Mouse (Mus musculus): ENCODE data around the gene Gm49661.

Gm49661 gene

GRCm38 (mm10) chr8:84984294-84985048 lies 15.2 kb upstream of the Gm49661 start:
- in situ Hi-C loops (cut with MseI, MboI) = no loop called here

GRCm38 (mm10) chr8:84982499-84983011 lies 13.3 kb upstream of the Gm49661 start:
- in situ Hi-C loops (cut with MseI, MboI) = no loop called here

DNA sequence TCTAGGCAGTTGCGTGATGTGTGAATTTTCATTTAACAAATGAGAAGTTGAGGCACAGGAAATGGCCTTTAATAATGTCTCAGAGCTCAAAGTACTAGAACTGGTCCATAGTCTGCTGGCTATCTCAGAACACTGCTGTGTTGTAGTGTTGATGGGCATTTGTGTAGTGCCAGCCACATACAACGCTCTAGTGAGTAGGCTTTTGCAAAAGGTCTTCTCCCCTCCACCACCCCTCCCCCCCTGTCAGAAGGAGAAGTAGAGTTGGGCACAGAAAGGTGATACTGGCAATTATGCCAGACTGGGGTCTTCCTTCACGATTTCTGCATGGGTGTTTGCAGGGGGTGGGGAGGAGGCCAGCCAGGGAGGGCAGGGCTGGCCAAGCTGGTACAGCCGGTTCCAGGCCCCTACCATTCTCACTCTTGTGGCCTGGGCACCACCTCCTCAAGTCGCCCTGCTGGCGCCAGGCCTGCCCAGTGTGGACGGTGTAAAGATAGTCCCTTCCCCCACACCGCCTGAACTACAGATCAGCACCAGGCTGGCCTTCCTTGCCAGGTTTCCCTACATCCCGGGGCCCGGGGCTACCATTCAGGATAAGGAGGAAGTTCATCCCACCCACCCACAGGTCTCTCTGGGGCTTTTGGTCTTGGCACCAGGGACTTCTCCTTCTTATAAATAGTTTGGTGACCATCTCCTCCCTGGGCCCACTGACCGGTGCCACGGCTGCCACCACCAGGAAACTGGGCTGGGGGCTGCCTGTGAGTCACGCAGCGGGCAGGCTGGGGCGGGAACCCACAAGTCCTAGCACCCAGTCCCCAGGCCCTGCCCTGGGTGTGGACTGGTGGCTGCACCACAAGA lies 12.6 kb upstream of the Gm49661 start:
- in situ Hi-C loops (cut with MseI, MboI) = no loop called here

- in situ Hi-C loops (cut with MseI, MboI) = no loop called here
Observed at GRCm38 (mm10) chr8:84980622-84981358, 11.6 kb upstream of the Gm49661 start.

DNA sequence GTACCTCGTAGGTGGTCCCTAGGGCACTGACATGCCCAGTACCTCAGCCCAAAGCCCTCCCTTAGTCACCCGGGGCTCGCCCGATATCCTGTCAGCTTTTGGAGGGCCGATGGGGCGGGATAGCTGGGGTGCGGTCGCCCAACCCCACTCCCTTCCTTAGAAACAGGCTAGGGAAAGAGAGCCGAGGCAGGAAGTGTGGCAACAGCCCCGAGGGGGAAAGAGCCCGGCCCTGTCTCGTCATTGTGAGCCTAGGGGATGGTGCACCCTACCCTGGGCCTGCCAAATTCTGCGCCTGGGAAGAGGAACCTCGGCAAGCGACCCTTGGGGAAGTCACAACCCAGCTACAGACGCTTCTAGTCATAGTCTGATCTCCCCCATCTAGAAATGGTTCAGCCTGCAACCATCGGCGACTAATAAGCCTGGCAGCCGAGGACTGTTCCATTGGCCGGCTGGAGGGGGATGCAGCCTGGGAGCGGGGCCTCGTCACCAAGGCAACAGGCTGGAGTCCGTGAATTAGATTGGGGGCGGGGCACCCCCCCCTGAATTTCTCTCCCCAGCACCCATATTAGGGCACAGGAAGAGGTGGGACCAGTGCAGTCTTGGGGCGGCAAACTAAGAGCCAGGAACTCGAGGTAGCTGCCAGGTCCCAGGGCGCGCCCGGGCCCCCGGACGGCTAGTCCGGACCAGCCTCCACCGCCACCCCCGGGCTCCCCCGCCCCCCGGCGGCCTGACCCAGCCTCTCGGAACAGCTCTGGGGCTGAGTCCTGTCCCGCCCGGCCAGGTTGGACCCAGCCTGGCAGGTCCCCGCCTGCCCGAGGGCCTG lies 10.6 kb upstream of the Gm49661 start:
- in situ Hi-C loops (cut with MseI, MboI) = no loop called here

GRCm38 (mm10) chr8:84978248-84978940 lies 9.2 kb upstream of the Gm49661 start, which contains the start of gene Junb:
Junb (minus strand) TSS chr8:84978718.
- in situ Hi-C loops (cut with MseI, MboI) = no loop called here

- in situ Hi-C loops (cut with MseI, MboI) = no loop called here
Observed at GRCm38 (mm10) chr8:84977435-84978247, 8.4 kb upstream of the Gm49661 start.

- in situ Hi-C loops (cut with MseI, MboI) = no loop called here
Observed at GRCm38 (mm10) chr8:84976763-84977434, 7.7 kb upstream of the Gm49661 start.

GRCm38 (mm10) chr8:84976031-84976762 lies 7.0 kb upstream of the Gm49661 start:
- in situ Hi-C loops (cut with MseI, MboI) = no loop called here

DNA sequence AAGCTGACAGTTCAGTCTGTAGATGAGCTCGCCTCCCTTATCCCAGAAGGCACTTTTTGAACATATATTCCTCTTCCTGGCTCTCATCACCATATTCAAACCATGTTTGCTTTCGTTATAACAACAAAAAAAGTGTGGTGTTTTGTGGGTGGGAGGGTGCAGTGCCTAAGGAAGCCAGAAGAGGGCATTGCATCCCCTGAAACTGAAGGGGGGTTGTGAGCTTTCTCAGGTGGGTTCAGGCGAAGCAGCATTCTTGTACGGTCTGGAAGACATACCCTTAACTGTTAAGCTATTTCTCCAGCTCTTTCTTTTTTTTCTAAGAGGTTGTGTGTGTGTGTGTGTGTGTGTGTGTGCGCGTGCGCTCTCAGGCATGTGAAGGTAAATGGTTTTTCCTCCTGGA lies 6.2 kb upstream of the Gm49661 start:
- in situ Hi-C loops (cut with MseI, MboI) = no loop called here

DNA sequence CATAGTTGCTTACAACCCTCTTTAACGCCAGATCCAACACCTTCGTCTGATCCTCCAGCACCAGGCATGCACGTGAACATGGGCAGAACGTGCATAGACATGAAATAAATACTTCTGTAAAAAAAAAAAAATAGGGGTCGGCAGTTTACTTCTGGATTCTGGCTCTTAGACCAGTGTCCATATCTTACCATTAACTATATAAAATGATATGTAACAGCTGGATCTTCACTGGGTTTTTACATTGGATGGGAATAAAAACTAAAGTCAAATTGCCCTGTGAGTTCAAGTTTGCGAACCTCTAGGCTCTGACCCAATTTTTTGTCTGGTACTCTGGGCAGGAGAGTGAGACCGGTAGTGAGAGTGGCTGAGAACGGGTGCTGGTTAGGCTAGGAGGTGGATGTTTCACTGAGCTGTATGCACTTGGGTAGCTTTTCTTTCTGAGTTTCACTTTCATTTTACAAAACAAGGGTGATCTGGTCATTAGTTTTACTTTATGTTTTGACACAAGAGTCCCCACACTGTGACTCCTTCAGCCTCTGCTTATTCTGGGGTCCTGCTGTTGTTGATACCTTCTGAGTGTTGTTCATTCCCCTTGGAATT lies 5.4 kb upstream of the Gm49661 start:
- in situ Hi-C loops (cut with MseI, MboI) = no loop called here

DNA sequence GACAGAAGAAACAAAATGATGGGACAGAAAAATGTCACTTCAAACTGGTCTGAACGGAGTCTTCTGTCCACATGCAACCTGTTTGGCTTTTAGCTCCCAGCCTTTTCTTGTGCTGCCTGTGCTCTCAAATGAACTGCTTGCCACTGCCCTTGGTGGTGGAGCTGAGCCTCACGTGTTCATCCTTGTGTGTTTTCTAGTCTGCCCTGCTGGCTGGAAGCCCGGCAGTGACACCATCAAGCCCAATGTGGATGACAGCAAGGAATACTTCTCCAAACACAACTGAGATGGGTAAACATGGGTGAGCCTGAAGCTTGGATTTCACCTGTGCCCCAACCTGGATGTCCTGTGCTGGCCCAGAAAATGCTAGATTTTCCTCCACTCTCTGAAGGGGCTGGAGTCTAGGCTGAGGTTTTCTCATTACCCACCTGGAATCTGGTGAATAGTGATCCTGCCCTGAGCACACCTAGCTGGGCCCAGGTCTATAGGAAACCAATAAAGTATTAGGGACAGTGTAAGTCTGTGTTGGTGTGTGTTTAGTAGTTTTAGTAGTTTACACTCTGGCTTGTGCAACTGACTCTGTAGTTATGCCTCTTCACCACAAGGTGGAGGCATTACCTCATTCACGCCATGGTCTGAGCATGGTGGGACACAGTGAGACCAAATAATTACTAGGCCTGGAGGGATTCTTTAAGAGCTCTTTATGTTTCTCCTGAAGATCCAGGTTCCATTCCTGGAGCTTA lies 4.7 kb upstream of the Gm49661 start:
- in situ Hi-C loops (cut with MseI, MboI) = no loop called here

DNA sequence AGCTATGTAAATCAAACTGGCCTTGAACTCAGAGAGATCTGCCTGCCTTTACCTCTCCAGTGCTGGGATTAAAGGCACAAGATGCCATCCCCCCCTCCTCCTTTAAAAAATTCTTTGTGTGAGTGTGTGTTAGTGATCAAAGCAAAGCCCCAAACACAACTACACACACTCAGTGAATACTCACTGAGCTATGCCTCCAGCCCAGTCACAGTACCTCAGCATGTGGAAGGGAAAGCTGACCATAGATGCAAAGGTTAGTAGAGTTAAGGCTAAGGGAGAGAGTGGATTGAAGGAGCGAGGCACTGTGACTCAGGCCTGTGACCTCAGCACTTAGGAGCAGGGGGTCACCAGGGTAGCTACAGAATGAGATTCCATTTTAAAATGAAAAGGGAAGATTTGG lies 3.8 kb upstream of the Gm49661 start:
- in situ Hi-C loops (cut with MseI, MboI) = no loop called here

DNA sequence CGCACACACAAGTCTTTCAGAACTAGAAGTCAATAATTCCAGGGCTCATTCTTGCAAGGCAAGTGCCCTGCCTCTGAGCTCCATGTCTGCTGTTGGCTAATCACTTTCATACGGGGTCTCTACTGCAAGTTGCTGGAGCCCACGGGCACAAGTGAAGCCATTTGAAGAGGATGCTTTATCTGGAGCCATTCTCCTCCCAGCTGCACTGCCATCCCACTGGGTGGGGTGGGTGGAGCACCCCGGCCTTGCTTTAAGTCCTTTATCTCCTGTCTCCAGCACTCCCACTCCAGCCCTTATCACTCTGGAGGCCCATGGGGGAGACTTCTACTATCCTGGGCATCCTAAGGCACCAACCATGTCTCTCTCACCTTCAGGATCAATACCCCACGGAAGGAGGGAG lies 1.7 kb upstream of the Gm49661 start:
- in situ Hi-C loops (cut with MseI, MboI) = no loop called here

DNA sequence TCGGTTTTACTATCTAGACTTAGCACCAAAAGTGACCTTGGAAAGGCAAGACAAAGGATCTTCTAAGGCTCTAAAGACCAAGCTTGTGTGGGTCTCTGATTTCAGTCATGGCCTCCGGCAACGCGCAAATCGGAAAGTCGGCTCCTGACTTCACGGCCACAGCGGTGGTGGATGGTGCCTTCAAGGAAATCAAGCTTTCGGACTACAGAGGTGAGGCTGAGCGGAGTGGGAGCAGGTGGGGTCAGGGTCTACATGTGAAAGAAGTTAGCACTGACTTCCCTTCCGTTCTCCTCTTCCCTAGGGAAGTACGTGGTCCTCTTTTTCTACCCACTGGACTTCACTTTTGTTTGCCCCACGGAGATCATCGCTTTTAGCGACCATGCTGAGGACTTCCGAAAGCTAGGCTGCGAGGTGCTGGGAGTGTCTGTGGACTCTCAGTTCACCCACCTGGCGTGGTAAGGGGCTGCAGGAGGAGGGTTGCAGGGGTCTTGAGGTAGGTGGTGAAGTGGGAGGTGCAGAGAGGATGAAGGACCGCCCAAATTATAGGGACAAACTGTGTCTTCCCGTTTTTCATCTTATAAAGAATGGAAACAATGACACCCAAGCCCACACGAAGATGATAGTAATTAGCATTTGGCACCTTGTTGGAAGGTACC lies 1.0 kb upstream of the Gm49661 start:
- in situ Hi-C loops (cut with MseI, MboI) = no loop called here

DNA sequence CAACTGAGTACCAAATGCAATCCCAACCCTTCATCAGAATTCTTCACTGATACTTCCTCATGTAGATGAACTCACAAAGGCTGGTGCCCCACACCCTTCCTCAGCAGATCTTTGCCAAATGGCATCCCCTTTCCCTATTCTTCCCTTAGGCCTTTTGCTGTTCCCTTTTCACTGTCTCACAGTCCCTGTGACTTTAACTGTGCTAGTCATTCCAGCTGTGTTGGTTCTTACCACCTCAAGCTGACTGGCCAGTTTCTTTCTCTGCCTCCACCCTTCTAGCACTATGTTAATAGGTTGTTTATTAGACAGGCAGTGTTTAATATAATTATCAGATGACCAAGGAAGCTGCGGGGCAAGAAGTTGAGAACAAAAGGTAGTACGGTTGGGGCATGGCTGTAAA lies 583 bp downstream of the Gm49661 start:
- in situ Hi-C loops (cut with MseI, MboI) = no loop called here

Data from mouse trophoblast stem cell (cell line).